Mouse (Mus musculus): Measurements from ENCODE around the gene Kmt2a. TPM values are rescaled to one million over a fixed set of nuclear protein-coding genes. Genes with fewer than 3 reads are reported as not detected.

Kmt2a gene
- polyA plus RNA-seq, 1 experiment from 2014 or later, result 31.6 TPM

DNA sequence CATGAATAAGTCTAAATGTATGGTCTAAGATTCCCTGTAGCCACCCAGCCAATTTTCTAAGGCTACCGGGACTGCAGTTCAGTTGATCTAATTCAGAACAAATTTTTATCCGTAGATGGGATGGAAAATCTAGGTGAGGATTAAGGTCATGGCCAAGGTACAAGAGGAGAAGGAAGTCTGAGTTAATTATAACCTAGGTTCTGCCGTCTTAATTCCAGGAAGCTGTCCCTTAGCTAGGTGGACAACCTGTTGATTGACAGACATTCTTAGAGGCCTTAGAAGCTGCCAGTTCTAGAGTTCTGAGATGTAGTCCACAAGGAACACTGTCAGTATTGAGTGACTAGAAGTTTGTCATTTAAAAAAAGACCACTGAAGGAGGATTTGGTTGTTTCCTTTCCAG lies 18.6 kb upstream of the Kmt2a start:
- WGBS, result 88% methylated on average over 3 of the region's 3 CpGs
- Histone ChIP-seq H3K9ac (replicated peaks) (no peak overlapping the region), H3K4me3 (no peak overlapping the region), H3K9me3 (no peaks in the 10 kb centered on the region), H3K27ac (replicated peaks) (no peak overlapping the region), H3K4me2 (replicated peaks) (no peak overlapping the region), H3K4me1 (no peaks in the 10 kb centered on the region), H3K27me3 (no peaks in the 10 kb centered on the region), H3K36me3 (no peaks in the 10 kb centered on the region)
- ATAC-seq (replicated peaks), result no peak

- H3K9me3 ChIP-seq, result no peaks in the 10 kb centered on the region
- ATAC-seq (replicated peaks), result no peak
- no peak overlapping the region for H3K4me3 ChIP-seq
- no peaks in the 10 kb centered on the region for H3K4me1 ChIP-seq
- no peak overlapping the region for H3K4me2 ChIP-seq (replicated peaks)
- no peak overlapping the region for H3K27ac ChIP-seq (replicated peaks)
- no peak overlapping the region for H3K9ac ChIP-seq (replicated peaks)
- WGBS, result 75% methylated on average over 4 of the region's 4 CpGs
- no peaks in the 10 kb centered on the region for H3K36me3 ChIP-seq
- H3K27me3 ChIP-seq, result no peaks in the 10 kb centered on the region
These were observed 15.9 kb upstream of the Kmt2a start for GRCm38 (mm10) chr9:44897024-44897423.

- Histone ChIP-seq H3K4me2 (replicated peaks) (no peak overlapping the region), H3K4me1 (no peaks in the 10 kb centered on the region), H3K27me3 (no peaks in the 10 kb centered on the region), H3K9me3 (no peaks in the 10 kb centered on the region), H3K36me3 (no peaks in the 10 kb centered on the region), H3K27ac (replicated peaks) (no peak overlapping the region), H3K9ac (replicated peaks) (no peak overlapping the region), H3K4me3 (no peak overlapping the region)
- ATAC-seq (replicated peaks), result no peak
- WGBS, result 68% methylated on average over 3 of the region's 3 CpGs
These were observed 11.6 kb upstream of the Kmt2a start for GRCm38 (mm10) chr9:44892664-44893063.

GRCm38 (mm10) chr9:44891210-44891609 lies 10.1 kb upstream of the Kmt2a start:
- H3K36me3 ChIP-seq, result no peaks in the 10 kb centered on the region
- H3K4me3 ChIP-seq, result no peak overlapping the region
- ATAC-seq (replicated peaks), result no peak
- WGBS, result 89% methylated on average over 6 of the region's 6 CpGs
- no peaks in the 10 kb centered on the region for H3K4me1 ChIP-seq
- H3K4me2 ChIP-seq (replicated peaks), result no peak overlapping the region
- no peak overlapping the region for H3K9ac ChIP-seq (replicated peaks)
- no peak overlapping the region for H3K27ac ChIP-seq (replicated peaks)
- no peaks in the 10 kb centered on the region for H3K9me3 ChIP-seq
- no peaks in the 10 kb centered on the region for H3K27me3 ChIP-seq

DNA sequence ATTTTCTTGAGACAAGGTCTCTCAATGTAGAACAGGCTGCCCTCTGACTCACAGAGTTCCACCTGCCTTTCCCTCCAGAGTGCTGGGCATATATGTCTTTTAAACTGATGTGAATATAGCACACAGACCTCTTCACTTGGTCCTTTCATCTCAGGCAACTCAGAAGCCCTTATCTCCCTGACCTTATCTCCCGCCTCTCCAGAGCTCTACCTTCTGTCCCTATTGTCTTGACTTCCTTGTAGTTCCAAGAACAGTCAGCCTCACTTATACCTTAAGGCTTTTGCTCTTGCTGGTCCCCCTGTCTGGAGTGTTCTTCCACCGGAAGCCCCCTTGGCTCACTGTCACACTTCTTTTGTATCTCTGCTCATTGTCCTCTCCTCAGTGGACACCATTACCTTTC lies 9.0 kb upstream of the Kmt2a start:
- H3K27me3 ChIP-seq, result no peaks in the 10 kb centered on the region
- H3K4me3 ChIP-seq, result no peak overlapping the region
- H3K36me3 ChIP-seq, result no peaks in the 10 kb centered on the region
- no peaks in the 10 kb centered on the region for H3K9me3 ChIP-seq
- 48% methylated on average over 2 of the region's 2 CpGs for WGBS
- no peak overlapping the region for H3K4me2 ChIP-seq (replicated peaks)
- no peak overlapping the region for H3K9ac ChIP-seq (replicated peaks)
- no peak for ATAC-seq (replicated peaks)
- H3K4me1 ChIP-seq, result no peaks in the 10 kb centered on the region
- H3K27ac ChIP-seq (replicated peaks), result no peak overlapping the region

DNA sequence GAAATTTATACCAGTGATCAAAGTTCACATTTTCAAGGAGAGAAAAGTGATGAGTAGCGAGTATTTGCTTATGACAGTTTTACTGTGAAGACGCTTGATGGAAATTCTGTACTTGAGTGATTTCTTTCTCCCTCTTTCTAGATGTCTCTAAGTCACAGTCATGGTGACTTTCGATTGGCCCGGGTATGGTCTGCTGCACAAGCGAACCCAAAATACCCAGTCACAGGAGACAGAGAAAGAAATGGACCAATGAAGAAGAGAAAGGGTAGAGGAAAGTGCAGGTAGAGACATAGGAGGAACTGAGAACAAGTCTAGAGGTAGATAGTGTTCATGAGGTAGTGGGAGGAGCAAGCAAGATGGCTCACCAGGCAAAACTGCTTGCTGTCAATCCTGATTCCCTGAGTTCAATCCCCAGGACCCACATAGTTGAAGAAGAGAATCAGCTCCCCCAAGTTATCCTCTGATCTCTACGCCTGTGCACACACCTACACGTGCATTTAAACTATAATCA lies 7.1 kb upstream of the Kmt2a start:
- H3K27me3 ChIP-seq, result no peaks in the 10 kb centered on the region
- 0 out of 2 replicates have a peak, but pooled peaks cover 3% of the 10 kb centered on the region for H3K4me1 ChIP-seq
- H3K27ac ChIP-seq (replicated peaks), result no peak overlapping the region
- no peak for ATAC-seq (replicated peaks)
- H3K4me3 ChIP-seq, result no peak overlapping the region
- no peak overlapping the region for H3K4me2 ChIP-seq (replicated peaks)
- WGBS, result 88% methylated on average over 7 of the region's 7 CpGs
- no peaks in the 10 kb centered on the region for H3K9me3 ChIP-seq
- no peak overlapping the region for H3K9ac ChIP-seq (replicated peaks)
- no peaks in the 10 kb centered on the region for H3K36me3 ChIP-seq

- under 1% methylated on average over 21 of the region's 21 CpGs for WGBS
- Histone ChIP-seq H3K9ac (replicated peaks) (peak overlapping the region; percentile 77), H3K27ac (replicated peaks) (peak overlapping the region; percentile 99), H3K4me1 (peaks cover 25% of the 10 kb centered on the region), H3K27me3 (no peaks in the 10 kb centered on the region), H3K9me3 (no peaks in the 10 kb centered on the region), H3K4me2 (replicated peaks) (peak overlapping the region; percentile 85), H3K36me3 (no peaks in the 10 kb centered on the region), H3K4me3 (peak overlapping the region; percentile 62)
- peak; percentile 31 for ATAC-seq (replicated peaks)
These were observed 2.0 kb upstream of the Kmt2a start for GRCm38 (mm10) chr9:44882981-44883569.

DNA sequence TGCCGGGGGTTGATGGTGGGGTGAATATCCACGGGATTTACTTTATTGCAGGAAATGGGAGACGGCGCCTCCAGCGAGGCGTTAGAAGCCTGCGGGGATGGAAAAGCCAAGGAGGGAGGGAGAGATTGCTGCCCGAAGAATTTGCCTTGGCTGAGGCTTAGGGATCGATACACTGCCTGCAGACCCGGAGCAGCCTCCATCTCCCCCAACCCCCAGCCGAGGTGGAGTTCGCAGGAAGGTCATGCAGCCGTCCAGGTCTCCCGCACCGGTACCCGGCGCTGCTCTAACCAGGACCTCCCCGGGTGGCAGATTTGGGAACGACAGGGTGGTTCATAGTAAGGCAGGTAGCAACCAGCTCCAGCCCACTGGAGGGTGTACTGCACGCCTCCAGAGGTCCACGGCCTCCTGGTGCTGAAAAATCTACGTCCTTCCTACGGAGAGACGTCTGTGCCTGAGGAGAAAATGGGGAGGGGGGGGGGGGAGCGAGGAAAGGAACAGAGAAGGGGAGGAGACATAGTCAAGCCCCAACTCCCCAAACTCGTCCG lies 1.4 kb upstream of the Kmt2a start:
- Histone ChIP-seq H3K27ac (replicated peaks) (peak overlapping the region; percentile 99), H3K4me3 (peak overlapping the region; percentile 62), H3K4me2 (replicated peaks) (peak overlapping the region; percentile 85), H3K4me1 (peaks cover 31% of the 10 kb centered on the region), H3K27me3 (no peaks in the 10 kb centered on the region), H3K9ac (replicated peaks) (peak overlapping the region; percentile 77), H3K9me3 (no peaks in the 10 kb centered on the region), H3K36me3 (no peaks in the 10 kb centered on the region)
- peak; percentile 62 for ATAC-seq (replicated peaks)
- WGBS, result under 1% methylated on average over 26 of the region's 27 CpGs

DNA sequence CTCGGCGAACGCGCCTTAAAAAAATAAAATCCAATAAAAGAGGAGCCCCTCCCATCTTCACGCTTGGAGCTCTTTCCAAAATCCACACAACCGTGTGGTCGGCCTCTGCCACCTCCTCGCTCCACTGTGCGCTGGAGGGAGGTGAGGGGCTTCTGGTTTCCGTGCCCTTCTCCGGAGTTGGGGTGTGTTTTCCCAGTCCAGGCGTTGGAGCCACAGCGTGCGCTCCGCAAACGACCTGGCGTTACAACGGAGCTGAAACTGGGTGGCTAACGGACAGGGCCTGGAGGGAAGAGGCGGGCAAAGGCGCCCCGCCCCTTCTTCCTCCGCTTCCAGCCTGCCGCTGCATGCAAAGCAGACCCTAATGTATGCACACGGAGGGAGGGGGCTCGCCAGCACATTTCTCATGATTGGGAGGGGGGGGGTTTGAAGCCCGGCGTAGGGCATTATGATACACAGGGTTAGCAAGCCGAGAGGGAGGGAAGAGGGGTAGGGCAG lies 892 bp upstream of the Kmt2a start:
- Histone ChIP-seq H3K4me1 (peaks cover 36% of the 10 kb centered on the region), H3K27ac (replicated peaks) (peak overlapping the region; percentile 99), H3K4me2 (replicated peaks) (peak overlapping the region; percentile 85), H3K9me3 (no peaks in the 10 kb centered on the region), H3K9ac (replicated peaks) (peak overlapping the region; percentile 77), H3K4me3 (peak overlapping the region; percentile 62), H3K36me3 (no peaks in the 10 kb centered on the region), H3K27me3 (no peaks in the 10 kb centered on the region)
- ATAC-seq (replicated peaks), result peak; percentile 78
- under 1% methylated on average over 28 of the region's 29 CpGs for WGBS

DNA sequence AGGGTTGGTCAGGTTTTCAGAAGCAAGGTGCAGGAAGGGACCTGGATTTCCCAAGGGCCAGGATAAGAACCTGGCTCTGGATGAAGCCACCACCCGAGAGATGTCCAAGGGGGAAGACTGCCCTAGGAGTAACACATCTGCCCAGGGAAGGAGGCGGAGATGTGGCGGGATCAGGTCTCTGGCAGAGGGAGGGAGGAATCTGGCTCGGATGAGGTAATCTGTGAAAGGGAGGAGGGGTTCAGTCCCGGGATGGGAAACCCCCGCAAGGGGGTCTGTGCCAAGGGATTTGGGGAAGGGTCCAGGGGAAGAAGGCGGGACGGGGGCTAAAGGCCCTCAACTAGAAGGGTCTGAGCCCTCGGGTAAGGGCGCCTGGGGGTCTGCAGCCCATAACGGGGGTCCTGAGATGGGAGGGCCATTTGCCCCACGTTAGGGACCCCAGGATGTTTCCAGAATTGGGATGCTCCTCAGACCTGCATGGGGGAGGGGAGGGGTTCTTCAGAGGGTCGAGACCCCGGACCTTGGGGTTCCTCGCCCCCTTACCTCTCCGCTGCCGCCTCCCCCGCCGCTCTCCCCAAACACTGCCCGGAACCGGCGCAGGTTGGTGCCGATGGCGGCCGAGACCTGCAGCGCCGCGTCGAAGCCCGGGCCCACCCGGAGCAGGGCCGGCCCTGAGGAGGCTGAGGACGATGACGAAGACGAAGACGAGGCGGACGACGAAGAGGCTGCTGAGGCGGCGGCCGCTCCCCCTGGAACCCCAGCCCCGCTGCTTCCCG lies 601 bp downstream of the Kmt2a start:
- peaks cover 51% of the 10 kb centered on the region for H3K4me1 ChIP-seq
- peak overlapping the region; percentile 89 for H3K4me2 ChIP-seq (replicated peaks)
- no peaks in the 10 kb centered on the region for H3K27me3 ChIP-seq
- peak overlapping the region; percentile 62 for H3K4me3 ChIP-seq
- peak overlapping the region; percentile 77 for H3K9ac ChIP-seq (replicated peaks)
- ATAC-seq (replicated peaks), result peak; percentile 21; the same call in 1 of the 2 replicates
- no peaks in the 10 kb centered on the region for H3K9me3 ChIP-seq
- no peaks in the 10 kb centered on the region for H3K36me3 ChIP-seq
- under 1% methylated on average over 39 of the region's 44 CpGs for WGBS
- peak overlapping the region; percentile 99 for H3K27ac ChIP-seq (replicated peaks)

DNA sequence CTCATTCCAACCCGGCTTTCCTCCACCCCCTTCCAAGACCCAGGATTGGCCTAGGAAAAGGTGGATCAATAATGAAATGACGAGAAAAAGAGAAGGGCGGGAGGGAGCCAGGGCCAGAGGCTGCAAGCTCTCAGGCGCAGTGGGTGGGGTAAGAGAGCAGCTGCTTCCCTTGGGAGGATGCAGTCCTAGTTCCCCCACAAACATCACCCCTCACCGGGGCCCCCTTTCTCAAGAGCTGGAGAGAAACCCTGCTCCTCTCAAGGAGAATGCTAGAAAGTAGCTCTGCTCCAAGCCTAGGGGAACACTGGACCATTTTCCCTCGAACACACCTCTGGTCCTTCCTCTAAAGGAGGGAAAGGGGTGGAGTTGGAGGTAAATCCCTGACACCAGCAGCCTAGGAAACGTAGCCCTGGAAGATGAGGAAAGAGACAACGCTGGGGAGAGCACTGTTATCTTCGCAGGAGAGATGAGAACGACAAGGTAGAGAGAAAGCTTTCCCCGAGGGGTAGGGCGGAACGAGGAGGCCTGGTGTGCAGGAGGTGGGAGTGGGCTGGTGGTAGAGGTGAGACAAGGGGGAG lies 1.3 kb downstream of the Kmt2a start:
- Histone ChIP-seq H3K36me3 (no peaks in the 10 kb centered on the region), H3K27me3 (no peaks in the 10 kb centered on the region), H3K4me2 (replicated peaks) (peak overlapping the region; percentile 89), H3K27ac (replicated peaks) (peak overlapping the region; percentile 99), H3K9ac (replicated peaks) (peak overlapping the region; percentile 77), H3K9me3 (no peaks in the 10 kb centered on the region), H3K4me3 (peak overlapping the region; percentile 62), H3K4me1 (peaks cover 57% of the 10 kb centered on the region)
- under 1% methylated on average over 13 of the region's 13 CpGs for WGBS
- ATAC-seq (replicated peaks), result no peak
